Comparison of ENCODE assay signal across 1 mouse cellular context in the genomic region with DNA sequence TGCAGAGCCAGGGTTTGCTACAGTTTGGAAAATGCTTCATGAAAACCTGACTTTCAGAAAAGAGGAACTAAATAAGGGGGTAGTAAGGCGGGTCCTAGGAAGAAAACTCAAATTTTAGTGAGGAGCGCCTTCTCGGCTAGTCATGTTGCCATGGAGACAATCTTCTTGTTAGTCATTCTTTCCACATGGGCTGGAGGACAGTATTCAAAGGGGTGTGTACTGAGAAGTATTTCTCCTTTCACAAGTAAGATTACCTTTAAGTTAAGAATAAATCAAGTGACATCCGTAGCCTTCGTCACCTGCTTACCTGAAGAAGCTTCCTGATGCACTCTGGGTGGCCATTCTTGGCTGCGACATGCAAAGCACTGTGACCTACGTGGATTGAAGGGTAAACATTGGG.
TF ChIP-seq lines count a peak whose summit lies in the region.

No protein-coding gene starts in this region.

TF ChIP-seq in CH12.LX, 34 proteins besides CTCF, POLR2A, EP300 and RAD21 (continued from another document):
- TF ChIP-seq ZNF384 (IDR thresholded peaks at IDR 0.05; ENCODE audit: low read depth, low read length) (no peak), ELF1 (IDR thresholded peaks at IDR 0.05; ENCODE audit: low read depth, low read length) (no peak), JUN (IDR thresholded peaks at IDR 0.05; ENCODE audit: insufficient read depth, low read depth, low read length) (peak; percentile 99), UBTF (IDR thresholded peaks at IDR 0.05; ENCODE audit: low read depth, low read length) (no peak), MYC (IDR thresholded peaks at IDR 0.05; ENCODE audit: low read depth, low read length) (0 out of 2 replicates have a peak, but pooled peaks have one; percentile 32), BHLHE40 (IDR thresholded peaks at IDR 0.05; ENCODE audit: low read depth, low read length) (no peak), ETS1 (conservative IDR thresholded peaks at IDR 0.05; ENCODE audit: low read depth, low read length) (peak; percentile 80)
